9 mouse cellular contexts compared by ENCODE assay signal in genomic region chr11:5318976-5319375, GRCm38 (mm10). TPM values are rescaled to one million over a fixed set of nuclear protein-coding genes. Genes with fewer than 3 reads are reported as not detected.
DNase-seq lines count a peak whose midpoint lies in the region; ATAC-seq lines count a peak whose summit lies in the region.
"Had no signal": no experiment of that assay in that cellular context is flagged by ENCODE, and none has a peak within 500 bp of the region (broad histone marks: within the 10 kb centered on the region; RNA-seq: fewer than 3 reads in every experiment).

No protein-coding gene starts in this region.

- ATAC-seq in hindbrain, embryonic 12.5 days (ENCODE audit: low FRiP score) = no peak
- no peak for ATAC-seq in midbrain, embryonic 16.5 days
- ATAC-seq: intestine, embryonic 16.5 days had no signal

- H3K27me3 ChIP-seq in hindbrain, embryonic 12.5 days = no peaks in the 10 kb centered on the region
- H3K27me3 ChIP-seq in midbrain, embryonic 16.5 days (ENCODE audit: control insufficient read depth, insufficient read depth, low read depth, low read length) = no peaks in the 10 kb centered on the region

- 46% methylated on average over 2 of the region's 2 CpGs for WGBS in hindbrain, embryonic 12.5 days
- 46% methylated on average over 2 of the region's 2 CpGs for WGBS in midbrain, embryonic 16.5 days

- no peak overlapping the region for H3K9ac ChIP-seq in hindbrain, embryonic 12.5 days
- no peak overlapping the region for H3K9ac ChIP-seq in midbrain, embryonic 16.5 days (ENCODE audit: low read depth, low read length)

- no peak overlapping the region for H3K4me3 ChIP-seq in hindbrain, embryonic 12.5 days
- no peak overlapping the region for H3K4me3 ChIP-seq in midbrain, embryonic 16.5 days (ENCODE audit: low read depth, low read length)

- DNase-seq in adrenal gland, postnatal 14 days = peak; percentile 40
- no peak for DNase-seq in adrenal gland, postnatal 25 days
- DNase-seq in lung, adult 18-20 months = peak; percentile 16 to 41
- no peak for DNase-seq in lung, postnatal 14 days
- DNase-seq in layer of hippocampus, adult 9-11 months = no peak
- DNase-seq in spleen, postnatal 14 days (ENCODE audit: low spot score in 2 of 2) = no peak

- H3K4me2 ChIP-seq in hindbrain, embryonic 12.5 days (replicated peaks) = no peak overlapping the region
- no peak overlapping the region for H3K4me2 ChIP-seq in midbrain, embryonic 16.5 days (ENCODE audit: low read length)

- H3K4me1 ChIP-seq in hindbrain, embryonic 12.5 days = peaks cover 31% of the 10 kb centered on the region
- H3K4me1 ChIP-seq in midbrain, embryonic 16.5 days (ENCODE audit: control insufficient read depth, insufficient read depth, low read length) = peaks cover 27% of the 10 kb centered on the region

- no peaks in the 10 kb centered on the region for H3K9me3 ChIP-seq in hindbrain, embryonic 12.5 days (replicated peaks)
- H3K9me3 ChIP-seq in midbrain, embryonic 16.5 days (replicated peaks; ENCODE audit: control insufficient read depth, low read length, poor library complexity, severe bottlenecking) = no peaks in the 10 kb centered on the region

- no peaks in the 10 kb centered on the region for H3K36me3 ChIP-seq in hindbrain, embryonic 12.5 days
- H3K36me3 ChIP-seq in midbrain, embryonic 16.5 days (ENCODE audit: control insufficient read depth, insufficient read depth, low read length) = no peaks in the 10 kb centered on the region

- H3K27ac ChIP-seq in hindbrain, embryonic 12.5 days = peak overlapping the region; percentile 83
- H3K27ac ChIP-seq in midbrain, embryonic 16.5 days (ENCODE audit: low read length) = peak overlapping the region; percentile 80

RNA-seq across cellular contexts. Expression of gene Kremen1, which starts 57.6 kb away (rescaled TPM):
- 17.2 and 19.8 TPM in 2 replicates for total RNA-seq in adrenal gland, postnatal 14 days (2021)
- total RNA-seq in adrenal gland, postnatal 25 days (2021) = 17.6 and 23.1 TPM in 2 replicates
- 17.8 and 18.1 TPM in 2 replicates for polyA plus RNA-seq in hindbrain, embryonic 12.5 days (2016; fragmentation: Nextera tagmentation; extraction: Ambion mirVana)
- polyA plus RNA-seq in midbrain, embryonic 16.5 days (2015; fragmentation: Nextera tagmentation; extraction: Ambion mirVana) = 4.0 and 4.8 TPM in 2 replicates

Comparison
In these comparisons a context has a peak if more than half of its experiments do, and no peak if none do; other contexts are left out.
1. DNase-seq: peak in adrenal gland, postnatal 14 days (single experiment) and lung, adult 18-20 months (2 of 2); none in adrenal gland, postnatal 25 days (single experiment), lung, postnatal 14 days (single experiment), layer of hippocampus, adult 9-11 months (single experiment) and spleen, postnatal 14 days (0 of 2).